Mouse (Mus musculus): ENCODE data around the gene Ldhc.
A peak's percentile ranks its signal among the peaks of the same experiment; 100 is the strongest.

Gene Ldhc

GRCm38 (mm10) chr7:46916376-46916775 lies 55.4 kb downstream of the Ldhc start:
- DNase-seq (ENCODE audit: low read depth, low spot score) = no peak

DNA sequence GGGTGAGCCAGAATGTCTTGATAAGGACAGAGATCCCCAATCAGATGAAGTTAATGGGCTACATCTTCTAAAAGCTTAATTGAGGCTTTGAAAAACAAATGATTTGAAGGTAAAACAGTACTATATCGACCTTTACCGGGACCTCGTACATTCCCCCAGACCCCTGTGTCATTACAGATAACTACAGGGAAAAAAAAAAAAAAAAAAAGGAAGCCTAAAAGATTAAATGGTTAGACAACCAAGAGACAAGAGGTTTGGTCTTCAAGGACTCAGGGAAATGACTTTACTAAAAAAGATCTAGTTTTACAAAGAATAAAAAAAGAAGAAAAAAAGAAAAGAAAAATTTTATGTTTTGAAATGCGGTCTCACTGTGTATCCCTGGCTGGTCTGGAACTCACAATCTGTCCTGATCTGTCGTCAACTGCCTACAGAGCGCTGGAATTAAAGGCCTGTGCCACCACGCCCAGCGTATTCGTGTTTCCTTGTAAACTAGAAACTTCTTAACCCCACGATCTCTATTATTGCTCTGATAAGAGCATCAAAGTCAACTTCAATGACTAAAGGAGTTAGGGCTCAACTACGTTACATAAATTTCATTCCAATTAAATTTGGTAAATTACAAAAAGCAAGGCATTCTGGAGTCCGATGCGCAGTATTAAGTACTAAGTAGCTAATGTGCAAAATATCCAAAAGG lies 57.8 kb downstream of the Ldhc start:
- DNase-seq (ENCODE audit: low read depth, low spot score) = peak; percentile 25

DNA sequence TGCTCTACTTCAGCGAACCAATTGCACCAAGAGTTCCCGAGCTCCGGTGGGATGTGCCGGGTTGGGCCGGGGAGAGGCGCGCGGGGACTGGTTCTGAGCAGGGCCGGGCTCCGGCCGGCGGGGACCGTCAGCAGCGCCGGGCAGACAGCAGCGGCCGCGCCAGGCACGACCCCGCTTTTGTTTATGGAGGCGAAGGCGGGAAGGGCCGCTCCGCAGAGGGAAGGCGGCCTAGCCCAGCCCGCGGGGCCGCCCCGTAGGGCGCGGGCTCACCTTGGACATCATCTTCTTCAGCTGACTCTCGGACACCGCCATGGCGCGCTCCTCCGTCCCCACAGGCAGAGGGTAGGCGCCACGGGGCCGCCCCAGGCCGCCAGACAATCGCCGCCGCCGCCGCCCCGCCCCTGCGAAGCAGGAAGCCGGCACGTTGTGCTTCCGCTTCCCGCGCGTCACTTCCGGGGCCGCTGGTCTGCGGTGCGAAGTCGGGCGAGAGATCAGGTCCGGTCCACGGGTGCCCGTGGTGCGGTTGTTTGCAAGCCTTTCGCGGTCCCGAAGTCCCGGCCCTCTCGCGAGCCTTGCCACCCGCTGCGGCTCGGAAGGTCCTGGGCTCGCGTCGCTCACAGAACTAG lies 58.7 kb downstream of the Ldhc start, which contains the start of gene Tsg101:
Gene Tsg101, minus strand, starts transcription at position 419 of the 626 bp plus-strand sequence.
- peak; percentile 86 for DNase-seq (ENCODE audit: low read depth, low spot score)

DNA sequence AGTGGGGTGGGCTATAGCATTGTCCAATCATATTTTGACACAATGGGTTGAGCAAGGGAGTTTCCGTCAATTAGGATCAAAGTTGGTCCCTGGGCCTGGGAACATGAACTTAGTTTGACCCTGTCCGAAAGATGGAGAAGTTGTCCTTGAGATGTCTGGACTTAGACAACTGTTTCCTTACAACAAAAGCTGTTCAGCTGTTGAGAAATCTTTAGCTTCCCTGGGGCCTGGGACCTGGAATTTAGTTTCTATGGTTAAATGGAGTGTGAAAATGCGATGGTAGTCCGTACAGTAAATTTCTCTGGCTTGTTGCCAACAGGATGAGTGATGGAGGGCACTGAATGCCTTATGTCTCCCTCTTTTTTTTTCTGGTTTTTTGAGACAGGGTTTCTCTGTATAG lies 61.1 kb downstream of the Ldhc start:
- peak; percentile 30 for DNase-seq (ENCODE audit: low read depth, low spot score)

Data from ES-CJ7 (cell line).